Mouse (Mus musculus) brain, embryonic 14.5 days (tissue): ENCODE measurements at regions not wholly inside any gene's neighbourhood (a gene's known extent, or its start where the extent isn't known, plus 50 kb on each side); places are given as distances from the start of the nearest gene placed in this dataset.

Experiments used
- DNase-seq: peaks from one replicate; pipeline ENCODE4 v3.0.0-alpha.2; 2011; ENCODE audit warnings: low read depth
- CTCF ChIP-seq: fragments of 200-500 bp; IDR thresholded peaks from 2 replicates; pipeline ENCODE4 v1.5.1; 2012; ENCODE audit warnings: inconsistent platforms, mild to moderate bottlenecking, moderate library complexity, borderline replicate concordance; ENCODE audit not compliant: insufficient read depth, insufficient read length; ENCODE audit errors: extremely low read depth
- POLR2A ChIP-seq: fragments of 200-500 bp; IDR thresholded peaks from 2 replicates; pipeline ENCODE4 v1.6.1; 2012; ENCODE audit warnings: mild to moderate bottlenecking, inconsistent platforms, borderline replicate concordance; ENCODE audit not compliant: poor library complexity, insufficient read depth, insufficient read length, severe bottlenecking; ENCODE audit errors: extremely low read depth

DNA sequence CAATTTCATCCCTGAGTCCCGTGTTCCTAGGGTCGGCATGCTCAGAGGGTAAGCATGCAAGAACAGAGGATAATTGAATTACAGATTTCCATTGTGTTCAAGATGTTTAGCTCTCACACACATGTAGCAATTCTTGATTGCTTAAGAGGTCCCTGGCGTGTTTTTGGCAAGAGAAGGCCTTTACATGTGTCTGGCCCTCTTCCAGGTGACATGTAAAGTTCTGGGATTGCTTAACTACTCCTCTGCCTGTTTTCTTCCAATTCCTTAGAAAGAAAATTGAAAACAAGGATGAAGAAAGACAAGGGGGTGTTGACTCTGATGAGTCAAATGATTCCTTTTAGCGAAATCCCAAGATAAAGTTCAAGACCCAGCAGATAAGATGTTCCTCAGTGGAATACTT, 285.1 kb downstream of the Lyplal1 start:
- no peak for TF ChIP-seq CTCF
- TF ChIP-seq POLR2A: no peak
- DNase-seq: no peak

DNA sequence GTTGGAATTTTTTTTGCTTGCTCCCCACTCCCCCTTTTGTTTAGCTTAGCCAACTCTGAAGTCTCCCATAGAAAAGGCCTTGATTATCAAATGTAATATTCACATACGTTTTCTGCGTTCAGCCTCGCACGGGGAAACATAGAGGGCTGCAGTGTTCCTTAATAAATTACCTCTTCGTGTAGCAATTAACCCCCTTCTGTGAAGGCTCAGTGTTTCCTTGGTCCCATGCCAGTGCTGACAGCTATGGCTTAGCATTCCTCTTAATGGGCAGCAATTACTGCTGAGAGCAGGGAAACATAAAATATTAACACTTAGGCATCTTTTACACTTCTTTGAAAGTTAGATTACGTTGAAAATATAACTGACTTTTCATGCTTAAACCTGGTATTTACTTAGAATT, 282.9 kb downstream of the Lyplal1 start:
- peak; percentile 92 for DNase-seq
- no peak for TF ChIP-seq POLR2A
- no peak for TF ChIP-seq CTCF

DNA sequence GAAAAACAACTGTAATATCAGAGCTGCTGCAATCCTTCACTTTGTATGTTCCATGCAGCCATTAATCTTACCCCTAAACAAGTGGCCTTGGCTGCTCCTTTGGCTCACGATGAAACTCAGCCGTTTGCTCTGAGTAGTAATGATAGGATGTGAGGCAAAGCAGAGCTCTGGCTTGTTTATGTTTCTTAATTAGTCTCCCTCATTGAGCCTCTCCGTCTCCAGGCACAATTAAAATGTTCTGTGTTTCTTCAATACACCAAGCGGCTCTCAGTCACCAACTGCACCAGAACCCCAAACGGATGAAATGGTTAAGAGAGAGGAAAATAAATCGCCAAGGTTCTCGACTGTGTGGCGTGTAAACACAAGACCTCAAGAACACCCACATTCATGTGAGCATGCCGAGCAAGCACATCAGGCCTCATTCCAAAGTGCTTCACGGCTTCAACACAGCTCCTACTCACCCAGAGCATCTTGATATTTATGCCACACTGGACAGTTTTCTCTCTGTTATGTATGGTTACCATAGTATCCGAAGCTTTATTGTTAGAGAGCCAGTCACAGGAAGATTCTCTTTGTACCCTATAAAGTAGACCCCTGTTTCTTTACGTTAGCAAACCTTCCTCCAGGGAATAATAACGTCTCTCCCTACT, 280.4 kb downstream of the Lyplal1 start:
- DNase-seq: peak; percentile 76
- TF ChIP-seq CTCF: no peak
- TF ChIP-seq POLR2A: no peak

DNA sequence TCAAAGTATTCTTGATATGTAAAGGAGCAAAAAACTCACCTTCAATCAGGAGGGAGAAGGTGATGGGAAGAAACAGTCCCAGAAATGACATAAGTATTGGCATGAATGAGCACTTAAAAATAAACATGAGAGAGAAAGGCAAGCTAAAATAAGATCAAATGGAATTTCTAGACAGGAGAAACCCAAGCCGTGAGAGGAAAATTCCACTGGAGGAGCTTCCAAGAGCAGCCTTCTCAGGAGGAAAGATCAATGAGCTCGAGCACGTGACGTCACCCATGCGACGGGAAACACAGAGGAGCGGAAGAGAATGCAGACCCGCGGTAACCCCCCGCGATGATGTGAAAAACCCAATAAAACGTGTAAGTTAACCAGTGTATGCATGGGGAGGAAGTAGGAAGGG, 274.6 kb downstream of the Lyplal1 start:
- DNase-seq: no peak

DNA sequence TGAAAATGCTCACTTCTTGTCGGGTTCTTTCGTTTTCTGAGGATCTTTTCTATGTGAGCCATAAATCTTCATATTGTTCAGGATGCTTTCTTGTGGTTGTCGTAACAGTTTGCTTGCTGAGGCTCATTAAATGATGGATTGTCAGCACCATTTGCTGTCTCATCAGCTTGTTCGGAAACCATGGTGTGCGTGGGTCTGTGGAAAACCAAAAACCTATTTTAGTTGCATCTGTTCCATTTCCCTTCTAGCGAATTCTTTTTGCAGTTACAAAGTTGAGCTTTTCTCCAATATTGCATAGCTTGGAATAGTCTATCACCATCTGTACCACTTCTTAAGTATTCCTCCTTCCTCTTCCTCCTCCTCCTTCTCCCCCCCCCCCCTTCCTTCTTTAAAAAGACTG, 269.9 kb downstream of the Lyplal1 start:
- TF ChIP-seq POLR2A: no peak
- no peak for DNase-seq

More for the DNA sequence above, 274.6 kb downstream of the Lyplal1 start:
- TF ChIP-seq POLR2A: no peak
- TF ChIP-seq CTCF: no peak

DNA sequence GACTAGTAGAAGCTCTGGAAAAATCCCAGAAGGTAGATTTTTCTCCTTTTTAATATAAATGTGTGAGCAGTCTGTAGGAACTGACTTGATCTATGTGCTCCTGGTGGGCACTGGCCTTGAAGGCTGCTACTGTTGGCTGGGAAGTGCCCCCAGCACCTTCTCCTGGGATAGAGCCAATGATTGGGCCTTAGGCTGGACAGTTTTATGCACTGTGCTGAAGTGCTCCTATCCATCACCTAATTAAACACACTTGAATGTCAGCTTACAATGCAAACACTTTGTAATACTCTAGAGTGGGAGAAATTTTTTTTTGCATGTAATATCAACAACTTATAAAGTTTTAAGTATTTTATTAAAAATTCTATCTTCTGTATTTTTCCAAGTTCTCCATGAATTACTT, 266.5 kb downstream of the Lyplal1 start:
- DNase-seq: no peak

DNA sequence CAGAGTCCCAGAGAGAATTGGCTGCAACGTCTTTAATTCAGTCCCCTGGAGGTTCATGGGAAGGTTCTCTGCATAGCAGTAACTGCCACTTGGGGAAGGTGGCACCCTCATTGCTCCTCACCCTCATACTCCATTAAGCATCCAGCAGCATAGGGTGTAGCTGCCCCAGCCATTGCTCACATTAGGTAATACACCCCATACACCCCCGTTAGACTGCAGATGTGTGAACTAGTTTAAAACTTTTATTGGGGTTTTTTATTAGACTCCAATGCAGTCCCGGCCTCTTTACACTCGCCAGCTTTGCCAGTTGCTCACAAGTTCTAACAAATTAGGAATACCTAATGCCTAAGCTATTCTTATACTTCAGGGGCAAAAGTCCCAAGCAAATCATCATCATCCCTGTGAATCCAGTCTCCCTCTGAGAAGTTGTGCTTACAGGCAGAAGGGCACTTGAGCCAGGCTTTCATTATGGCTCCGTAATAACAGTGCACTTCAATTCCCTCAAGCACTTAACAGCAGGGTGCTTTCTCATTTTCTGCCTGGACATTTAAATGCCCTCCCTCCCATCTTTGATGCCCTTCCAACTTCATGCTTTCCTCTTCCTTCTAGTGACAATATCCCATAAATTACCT, 265.7 kb downstream of the Lyplal1 start:
- DNase-seq: peak; percentile 64
- TF ChIP-seq CTCF: no peak
- no peak for TF ChIP-seq POLR2A

More for the DNA sequence above, 266.5 kb downstream of the Lyplal1 start:
- TF ChIP-seq POLR2A: no peak
- TF ChIP-seq CTCF: no peak

DNA sequence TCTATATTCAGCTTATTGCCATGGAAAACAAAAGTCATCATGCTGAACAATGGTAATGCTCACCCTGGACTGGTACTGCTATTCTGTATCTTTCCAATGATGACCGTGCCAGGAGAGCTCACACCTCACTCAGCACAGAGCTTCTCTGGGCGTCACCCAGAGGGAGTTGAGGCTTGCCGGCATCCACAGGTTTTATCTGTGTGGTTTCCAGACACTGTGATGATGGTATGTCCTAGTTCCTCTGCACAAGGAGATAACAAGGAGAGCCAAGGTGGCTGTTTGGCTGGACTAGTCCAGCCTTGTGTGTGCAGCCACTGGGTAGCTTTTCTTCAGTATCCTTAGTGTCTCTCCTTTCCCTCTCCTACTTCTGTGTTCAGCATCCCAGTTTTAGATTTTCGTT, 255.4 kb downstream of the Lyplal1 start:
- no peak for DNase-seq
- TF ChIP-seq POLR2A (no peak), CTCF (no peak)

DNA sequence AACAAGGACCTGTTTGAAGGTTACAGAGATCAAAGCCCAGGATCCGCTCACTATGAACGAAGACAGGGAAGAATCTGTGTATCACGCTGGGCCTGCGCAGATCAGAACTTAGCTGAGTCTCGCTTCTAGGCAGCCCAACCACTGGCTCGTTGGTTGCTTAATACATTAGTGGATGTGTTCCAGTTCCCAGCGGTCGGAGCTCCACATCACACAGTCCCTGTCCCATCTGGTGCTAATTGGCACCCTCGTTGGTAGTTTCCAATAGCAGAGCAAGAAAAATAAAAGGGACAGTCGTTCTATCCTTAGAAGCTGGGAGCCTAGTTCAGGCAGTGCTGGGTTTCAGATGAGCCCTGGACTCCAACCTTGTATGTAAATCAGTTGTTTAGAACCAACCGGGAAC, 251.2 kb downstream of the Lyplal1 start:
- peak; percentile 31 for DNase-seq
- TF ChIP-seq POLR2A: no peak
- TF ChIP-seq CTCF: no peak

DNA sequence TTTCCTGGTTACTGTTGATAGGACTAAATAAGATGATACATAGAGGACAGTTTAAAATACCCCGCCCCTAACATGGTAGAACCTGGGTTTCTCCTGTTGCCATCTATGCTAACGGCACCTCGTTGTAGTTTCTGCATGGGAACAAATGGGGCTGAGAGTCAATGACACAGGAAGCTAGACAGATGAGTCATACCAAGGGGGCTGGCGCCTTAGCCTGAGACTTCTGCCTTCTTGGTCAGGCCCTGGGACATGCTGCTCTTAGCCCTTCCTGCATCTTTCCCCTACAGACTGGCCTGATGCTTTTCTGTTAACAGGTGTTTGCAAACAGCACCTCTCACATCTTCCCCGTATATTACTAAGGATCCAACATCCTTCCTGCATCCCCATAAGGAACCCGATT, 250.5 kb downstream of the Lyplal1 start:
- TF ChIP-seq CTCF (no peak), POLR2A (no peak)
- DNase-seq: no peak

DNA sequence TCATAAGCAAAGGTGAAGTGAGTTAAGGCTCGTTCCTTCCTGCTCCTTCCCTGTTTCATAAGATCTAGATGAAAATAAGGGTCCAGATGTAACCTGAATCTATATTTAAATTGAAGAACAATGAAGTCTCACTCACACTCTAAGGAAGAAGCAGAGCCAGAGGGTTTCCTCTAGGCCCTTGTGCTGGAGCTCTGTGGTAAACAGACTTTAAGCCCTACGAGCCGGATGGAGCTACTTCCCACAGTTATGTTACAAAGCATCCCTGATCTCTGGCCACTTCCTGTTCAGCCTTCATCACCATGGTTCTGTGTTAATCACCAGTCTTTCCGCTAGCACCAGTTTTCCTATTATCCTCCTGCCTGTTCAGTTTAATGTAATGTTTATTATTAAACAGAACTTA, 250.1 kb downstream of the Lyplal1 start:
- TF ChIP-seq CTCF (no peak), POLR2A (no peak)
- no peak for DNase-seq

DNA sequence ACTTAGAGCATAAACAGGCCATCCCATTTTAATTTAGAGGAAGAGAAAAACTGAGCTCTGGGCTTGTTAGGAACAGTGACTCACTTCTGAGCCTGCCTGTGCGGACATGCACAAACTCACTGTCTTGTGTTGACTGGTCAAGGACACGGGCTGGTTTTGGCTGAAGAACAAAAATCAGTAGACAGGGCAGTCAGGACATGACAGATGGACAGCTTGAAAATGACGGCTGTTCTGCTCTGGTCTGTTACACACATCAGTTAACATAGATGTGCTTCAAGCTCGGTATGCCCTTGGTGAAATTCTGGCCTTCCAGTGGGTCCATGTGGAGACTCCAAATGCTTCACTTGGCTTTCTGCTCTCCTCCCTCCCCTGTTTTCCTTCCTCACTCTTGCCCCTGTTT, 248.4 kb downstream of the Lyplal1 start:
- no peak for TF ChIP-seq CTCF
- TF ChIP-seq POLR2A: no peak
- no peak for DNase-seq
